Mouse (Mus musculus) retina, embryonic 14.5 days (tissue): ENCODE measurements around the gene Cacna1i.

Source experiments
- DNase-seq: peaks from one replicate; pipeline ENCODE4 v3.0.0-alpha.2; 2015; ENCODE audit warnings: low spot score

Cacna1i gene

DNA sequence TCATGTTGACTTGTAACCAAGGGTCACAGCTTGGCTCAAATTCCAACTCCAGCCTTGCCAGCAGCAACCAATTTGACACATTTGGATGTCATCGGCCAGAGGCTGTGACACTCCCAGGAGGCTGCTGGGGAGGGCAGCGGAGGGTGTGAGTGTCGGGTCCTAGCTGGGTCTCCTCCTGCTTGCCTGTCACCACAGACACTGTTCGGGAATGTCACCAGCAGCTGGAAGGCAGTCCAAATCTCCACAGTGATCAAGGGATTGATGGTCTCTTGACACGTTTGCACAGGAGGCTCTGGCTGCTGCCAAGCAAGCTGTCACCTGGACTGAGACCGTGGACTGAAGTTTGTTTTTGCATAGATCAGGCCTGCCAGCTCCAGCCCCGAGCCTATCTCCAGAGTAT lies 123.6 kb downstream of the Cacna1i start:
- DNase-seq = no peak

DNA sequence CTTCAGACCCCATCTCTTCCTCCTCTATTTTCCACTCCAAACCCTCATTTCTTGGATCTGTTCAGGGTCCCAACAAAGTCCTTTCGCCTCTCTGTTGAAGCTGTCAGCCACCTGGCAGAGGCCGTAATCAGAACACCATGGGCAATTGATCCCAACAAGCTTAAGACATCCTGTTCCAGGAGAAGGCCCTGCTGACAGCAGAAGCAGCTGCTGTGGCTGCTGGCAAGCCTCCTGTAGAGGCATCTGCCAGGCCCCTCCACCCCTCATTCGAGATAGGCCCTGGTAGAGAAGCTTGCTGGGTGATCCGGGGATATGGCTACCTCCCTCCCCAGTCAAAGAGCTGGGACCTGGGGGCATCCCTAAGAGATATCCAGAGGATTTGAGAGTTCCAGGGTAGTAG lies 126.0 kb downstream of the Cacna1i start:
- no peak for DNase-seq

DNA sequence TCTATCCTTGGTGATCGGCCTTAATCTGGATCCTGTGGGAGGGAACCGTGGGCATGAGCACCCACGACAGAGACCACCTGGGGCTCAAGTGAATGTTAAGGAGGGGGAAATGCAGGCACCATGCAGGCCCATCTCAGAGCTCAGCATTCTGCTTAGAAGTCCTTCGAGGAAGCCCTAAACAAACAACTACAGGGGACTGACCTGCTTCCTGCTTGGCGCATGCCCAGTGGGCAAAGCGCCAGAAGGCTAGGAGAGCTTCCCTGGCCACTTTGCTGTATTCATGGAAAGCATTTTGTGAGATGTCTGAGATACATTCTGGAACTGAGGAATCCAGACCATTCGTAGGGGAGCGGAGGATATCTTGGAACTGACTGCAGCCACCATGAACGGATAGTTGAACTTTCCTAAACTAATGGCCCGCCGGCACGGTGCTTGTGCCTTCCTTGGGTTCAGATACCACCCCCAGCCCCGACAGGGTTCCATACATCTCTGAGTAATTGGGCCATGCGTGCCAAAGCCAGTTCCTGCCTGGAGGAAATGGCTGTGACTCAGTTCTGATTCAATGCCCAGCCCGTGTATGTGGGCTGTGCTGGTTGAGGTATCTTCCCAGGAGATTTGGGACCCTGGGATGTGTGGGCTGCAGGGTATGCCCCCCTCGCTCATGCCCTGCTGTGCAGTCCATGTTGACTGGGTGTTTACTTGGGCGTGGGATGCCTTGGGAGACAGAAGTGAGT lies 127.1 kb downstream of the Cacna1i start:
- DNase-seq = no peak

DNA sequence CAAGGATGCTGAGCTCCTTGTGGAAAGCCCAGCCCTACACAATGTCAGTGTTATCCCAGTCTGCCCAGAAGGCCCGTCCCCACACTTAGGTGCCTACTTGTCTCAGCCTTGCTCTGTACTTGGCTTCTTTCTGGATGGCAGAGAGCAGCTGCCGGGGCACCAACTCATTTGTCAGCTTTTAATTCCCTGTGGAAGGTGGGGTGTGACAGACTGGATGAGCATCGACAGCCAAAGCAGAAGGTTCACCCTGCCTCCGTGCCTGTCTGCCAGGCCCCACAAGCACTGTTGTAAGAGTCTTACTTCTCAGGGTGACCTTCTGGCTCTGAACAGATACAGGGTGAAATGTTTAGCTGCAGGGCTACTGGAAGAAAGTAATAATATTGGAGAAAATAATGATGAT lies 128.1 kb downstream of the Cacna1i start:
- DNase-seq = no peak

DNA sequence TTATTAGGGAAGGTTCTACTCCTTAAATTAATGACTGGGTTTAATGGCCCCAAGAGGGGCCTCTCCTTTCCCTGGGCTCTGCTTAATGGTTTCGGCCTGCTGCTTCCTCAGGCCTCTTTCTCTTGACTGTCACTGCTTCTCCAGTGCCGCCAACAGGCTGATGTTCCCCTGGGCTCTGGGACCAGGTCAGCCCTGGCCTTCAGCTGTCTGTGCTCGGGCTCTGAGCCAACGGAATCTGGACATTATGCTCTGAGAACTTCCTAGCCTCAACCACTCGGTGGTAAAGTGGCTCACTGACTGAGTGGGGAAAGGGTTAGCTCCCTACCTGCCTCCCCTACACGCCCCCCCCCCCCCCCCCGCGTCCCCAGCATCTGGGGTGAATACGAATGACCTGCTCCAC lies 130.0 kb downstream of the Cacna1i start:
- DNase-seq = no peak

DNA sequence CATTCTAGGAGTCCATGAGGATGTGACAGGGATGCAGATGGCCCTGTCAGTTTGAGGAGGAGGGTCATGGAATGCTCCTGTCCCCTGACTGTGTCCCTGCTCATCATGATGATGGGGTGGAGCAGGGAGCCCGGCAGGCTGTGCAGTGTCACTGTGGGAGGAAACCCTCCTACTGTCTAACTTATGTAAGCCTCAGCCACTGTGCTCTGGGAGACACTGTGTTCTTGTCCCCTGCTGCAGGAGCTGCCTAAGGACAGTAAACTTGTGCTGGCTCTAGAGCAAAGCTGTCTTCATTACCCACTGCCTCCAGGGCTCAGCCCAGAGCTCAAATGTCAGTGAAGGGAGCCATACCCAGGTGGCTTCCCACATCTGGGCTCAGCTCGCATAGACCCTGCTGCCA lies 131.1 kb downstream of the Cacna1i start:
- DNase-seq = no peak

DNA sequence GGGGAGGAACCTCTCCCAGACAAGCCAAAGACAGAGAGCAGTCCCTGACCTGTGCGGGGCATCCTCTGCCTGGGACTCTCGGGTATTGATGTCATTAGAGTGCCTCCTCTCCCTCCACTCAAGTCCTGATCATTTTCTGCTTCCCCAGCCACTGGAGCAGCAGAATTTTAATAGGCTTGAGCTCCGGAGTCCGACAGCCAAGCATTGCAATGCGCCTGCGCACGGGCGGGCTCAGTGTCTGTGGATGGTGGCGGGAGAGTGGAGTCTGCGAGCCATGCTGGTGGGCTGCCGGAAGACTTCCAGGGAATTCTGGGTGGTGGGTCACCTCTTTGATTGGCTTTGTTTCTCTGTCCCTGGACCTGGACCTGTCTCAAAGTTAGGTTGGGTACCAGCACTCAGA lies 143.3 kb downstream of the Cacna1i start:
- peak; percentile 58 for DNase-seq

DNA sequence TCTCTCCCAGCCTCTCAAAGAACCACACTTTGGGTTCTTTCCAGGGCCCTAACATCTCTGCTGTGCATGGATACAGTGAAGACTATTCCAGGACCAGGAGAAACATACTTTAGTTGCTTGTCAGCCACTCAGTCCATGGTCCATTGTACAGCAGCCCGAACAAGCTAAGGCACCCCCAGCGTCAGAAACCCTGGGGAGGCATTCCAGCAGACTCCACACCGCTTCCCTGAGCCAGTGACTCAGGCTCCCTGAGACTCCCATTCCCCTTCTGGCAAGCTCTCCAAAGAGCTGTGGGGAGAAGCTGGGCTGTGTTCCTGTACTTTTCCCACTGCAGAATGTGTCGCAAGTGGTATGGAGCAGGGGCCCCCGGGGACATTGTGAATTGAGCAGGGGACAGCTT lies 149.9 kb downstream of the Cacna1i start:
- DNase-seq = no peak

DNA sequence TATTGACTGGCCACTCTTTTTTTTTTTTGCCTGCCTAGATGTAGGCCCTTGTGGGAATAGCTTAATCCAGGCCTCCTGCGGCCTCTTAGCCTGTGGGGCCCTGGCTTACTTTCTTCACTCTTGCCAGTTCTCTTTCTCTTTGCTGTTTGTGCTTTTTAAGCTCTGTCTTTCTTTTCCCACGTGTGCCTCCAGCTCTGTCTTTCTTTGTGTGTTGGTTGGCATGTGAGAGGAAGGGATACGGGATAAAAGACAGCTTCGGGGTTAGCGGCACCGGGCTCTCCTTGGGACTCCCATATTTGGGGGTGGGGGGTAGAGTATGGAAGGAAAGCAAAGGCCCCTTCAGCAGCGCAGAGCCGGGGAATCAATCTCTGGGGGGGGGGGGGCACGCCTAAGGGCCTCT lies 151.0 kb downstream of the Cacna1i start:
- no peak for DNase-seq

DNA sequence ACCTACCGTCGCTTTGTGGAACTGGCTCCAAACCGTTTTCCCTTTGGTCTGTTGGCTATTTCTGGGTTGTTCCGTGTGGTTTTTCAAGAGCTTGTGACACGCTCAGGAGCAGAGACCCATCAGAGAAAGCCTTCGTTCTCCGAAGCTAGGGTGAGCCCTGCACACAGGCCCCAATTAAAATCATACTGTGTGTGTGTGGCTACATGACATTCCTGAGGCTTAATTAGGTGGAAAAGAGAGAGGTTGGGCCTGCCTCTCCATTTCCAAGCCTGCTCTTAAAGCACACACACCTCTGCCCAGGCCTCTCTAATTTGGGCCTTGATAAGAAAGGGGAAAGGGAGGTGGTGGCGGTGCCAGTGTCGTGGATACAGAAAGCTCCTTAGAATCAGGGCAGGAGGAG lies 151.4 kb downstream of the Cacna1i start:
- DNase-seq = peak; percentile 73

DNA sequence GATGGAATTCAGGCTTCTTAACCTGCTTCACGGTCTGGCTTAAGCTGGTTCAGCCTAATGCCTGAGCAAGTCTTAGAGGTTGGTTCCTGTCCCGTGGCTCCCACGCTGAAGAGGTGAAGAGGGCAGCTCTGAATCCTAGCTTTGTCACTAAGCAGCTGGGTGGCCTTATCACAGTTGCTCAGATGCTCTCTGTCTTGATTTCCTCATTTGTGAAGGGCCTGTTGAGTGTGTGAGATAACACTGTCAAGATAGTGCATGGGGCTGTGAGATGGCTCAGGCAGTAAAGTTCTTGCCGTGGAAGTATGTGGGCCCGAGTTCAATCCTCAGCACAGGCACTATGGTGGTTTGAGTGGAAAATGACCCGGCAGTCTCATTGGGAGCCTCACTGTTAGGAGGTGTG lies 153.2 kb downstream of the Cacna1i start:
- no peak for DNase-seq

DNA sequence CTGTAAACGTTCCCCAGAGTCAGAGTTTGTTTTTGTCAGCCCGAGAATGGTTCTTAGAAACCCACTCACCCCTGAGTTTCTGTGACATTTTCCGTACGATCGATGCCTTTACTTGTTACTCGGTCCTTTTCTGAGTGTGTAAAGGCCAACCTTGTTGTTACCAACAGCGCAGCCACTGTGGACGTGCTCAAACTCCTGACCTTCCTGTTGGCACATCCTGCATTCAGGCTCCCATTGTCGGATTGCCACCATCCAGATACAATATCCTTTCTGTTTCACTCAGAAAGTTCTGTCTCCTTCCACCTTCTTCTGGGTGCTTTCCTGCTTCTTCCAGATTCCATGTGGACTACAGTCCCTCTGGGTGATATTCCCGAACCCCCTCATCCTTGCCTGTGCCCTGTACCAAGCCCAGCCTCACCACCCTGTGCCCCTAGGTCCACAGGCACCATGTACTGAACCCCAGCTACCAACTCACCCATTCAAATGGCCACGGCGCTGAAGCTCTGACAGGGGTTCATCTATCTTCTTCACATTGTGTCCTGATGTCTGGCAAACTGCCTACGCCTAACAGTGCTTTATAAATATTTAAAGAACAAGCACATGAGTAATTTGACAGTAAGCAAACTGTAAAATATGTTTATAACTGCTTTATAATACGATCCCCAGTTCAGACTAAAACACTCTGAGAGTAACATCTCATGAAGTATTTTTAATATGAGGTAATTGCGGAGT lies 159.1 kb downstream of the Cacna1i start:
- no peak for DNase-seq
